ENCODE assay signal across 13 mouse cellular contexts in the genomic region with DNA sequence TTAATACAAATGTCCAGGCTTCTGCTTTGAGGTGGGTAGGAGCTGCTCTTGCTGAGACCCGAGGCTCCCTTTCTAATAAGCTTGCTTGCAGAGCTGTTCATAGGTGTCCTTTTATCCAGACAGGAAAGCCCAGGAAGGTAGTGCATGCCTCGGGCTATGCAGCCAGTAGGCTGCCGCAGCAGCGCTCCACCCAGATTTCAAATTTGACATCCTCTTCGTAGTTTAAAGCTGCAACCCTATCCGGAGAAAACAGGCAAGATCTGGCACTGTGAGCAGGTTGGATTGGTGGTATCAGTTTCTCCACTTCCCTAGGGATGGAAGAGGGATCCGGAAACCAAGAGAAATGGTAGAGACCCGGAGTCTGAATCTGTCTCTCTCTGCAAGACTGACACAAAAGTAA. TPM values are rescaled to one million over a fixed set of nuclear protein-coding genes. Genes with fewer than 3 reads are reported as not detected.
DNase-seq lines count a peak whose midpoint lies in the region; ATAC-seq and TF ChIP-seq lines count a peak whose summit lies in the region.
"Had no signal": no experiment of that assay in that cellular context is flagged by ENCODE, and none has a peak within 500 bp of the region (broad histone marks: within the 10 kb centered on the region; RNA-seq: fewer than 3 reads in every experiment).

No protein-coding gene starts in this region.

- no peaks in the 10 kb centered on the region for H3K9me3 ChIP-seq in heart, embryonic 11.5 days (replicated peaks; ENCODE audit: control insufficient read depth, low read length)
- no peaks in the 10 kb centered on the region for H3K9me3 ChIP-seq in kidney, embryonic 16.5 days (ENCODE audit: low read length)
- no peaks in the 10 kb centered on the region for H3K9me3 ChIP-seq in midbrain, embryonic 15.5 days
- H3K9me3 ChIP-seq in lung, postnatal 0 days (ENCODE audit: low read length), result no peaks in the 10 kb centered on the region
- H3K9me3 ChIP-seq: forebrain, embryonic 15.5 days; megakaryocyte, embryonic 14.5 days; stomach, embryonic 15.5 days had no signal

- ATAC-seq in heart, embryonic 11.5 days (replicated peaks; ENCODE audit: insufficient number of reproducible peaks, low FRiP score, low TSS enrichment), result no peak
- no peak for ATAC-seq in kidney, embryonic 16.5 days (ENCODE audit: low FRiP score, low TSS enrichment)
- peak; percentile 10; the same call in 1 of the 2 replicates for ATAC-seq in midbrain, embryonic 15.5 days (replicated peaks)
- no peak for ATAC-seq in lung, postnatal 0 days

- no peak for DNase-seq in heart, adult 8-10 months (ENCODE audit: low spot score)
- DNase-seq in kidney, postnatal 4 days, result no peak
- peak; percentile 78 for DNase-seq in ZHBTc4 (ENCODE audit: low read depth, low spot score)
- DNase-seq in cerebellum, adult 18-20 months, result no peak
- DNase-seq in lung, postnatal 0 days (ENCODE audit: low spot score), result no peak

- H3K4me3 ChIP-seq in heart, embryonic 11.5 days (ENCODE audit: low read depth, low read length), result no peak overlapping the region
- H3K4me3 ChIP-seq in kidney, embryonic 16.5 days (ENCODE audit: low read length), result no peak overlapping the region
- no peak overlapping the region for H3K4me3 ChIP-seq in midbrain, embryonic 15.5 days
- H3K4me3 ChIP-seq in lung, postnatal 0 days (ENCODE audit: low read depth, low read length), result no peak overlapping the region
- H3K4me3 ChIP-seq: megakaryocyte, embryonic 14.5 days; stomach, embryonic 15.5 days had no signal

- peaks cover 9% of the 10 kb centered on the region; the same call in 1 of the 2 replicates for H3K4me1 ChIP-seq in heart, embryonic 11.5 days (ENCODE audit: control insufficient read depth, insufficient read depth, low read length)
- H3K4me1 ChIP-seq in kidney, embryonic 16.5 days (ENCODE audit: insufficient read depth, low read length), result peaks cover 14% of the 10 kb centered on the region
- H3K4me1 ChIP-seq in midbrain, embryonic 15.5 days, result peaks cover 6% of the 10 kb centered on the region
- no peaks in the 10 kb centered on the region for H3K4me1 ChIP-seq in lung, postnatal 0 days (ENCODE audit: insufficient read depth, low read depth, low read length)

- H3K27ac ChIP-seq in heart, embryonic 11.5 days (ENCODE audit: low read depth, low read length), result no peak overlapping the region
- no peak overlapping the region for H3K27ac ChIP-seq in kidney, embryonic 16.5 days (ENCODE audit: low read length)
- H3K27ac ChIP-seq in midbrain, embryonic 15.5 days, result no peak overlapping the region
- no peak overlapping the region for H3K27ac ChIP-seq in lung, postnatal 0 days (ENCODE audit: low read length)
- H3K27ac ChIP-seq: forebrain, embryonic 15.5 days; stomach, embryonic 15.5 days had no signal

- TF ChIP-seq EP300 in lung, postnatal 0 days (IDR thresholded peaks at IDR 0.05), result no peak

- no peak overlapping the region; the same call in 1 of the 2 replicates for H3K4me2 ChIP-seq in heart, embryonic 11.5 days
- H3K4me2 ChIP-seq in kidney, embryonic 16.5 days (replicated peaks; ENCODE audit: low read depth, low read length), result peak overlapping the region; percentile 56; the same call in 1 of the 2 replicates
- H3K4me2 ChIP-seq in midbrain, embryonic 15.5 days, result peak overlapping the region; percentile 53; the same call in 1 of the 2 replicates
- H3K4me2 ChIP-seq in lung, postnatal 0 days (replicated peaks; ENCODE audit: low read depth, low read length), result no peak overlapping the region

- no peaks in the 10 kb centered on the region for H3K36me3 ChIP-seq in heart, embryonic 11.5 days (ENCODE audit: control insufficient read depth, insufficient read depth, low read length)
- H3K36me3 ChIP-seq in kidney, embryonic 16.5 days (ENCODE audit: insufficient read depth, low read length), result no peaks in the 10 kb centered on the region
- no peaks in the 10 kb centered on the region for H3K36me3 ChIP-seq in midbrain, embryonic 15.5 days (replicated peaks)
- H3K36me3 ChIP-seq in lung, postnatal 0 days (ENCODE audit: insufficient read depth, low read length), result no peaks in the 10 kb centered on the region
- H3K36me3 ChIP-seq: forebrain, embryonic 15.5 days; stomach, embryonic 15.5 days had no signal

- no peaks in the 10 kb centered on the region for H3K27me3 ChIP-seq in heart, embryonic 11.5 days (ENCODE audit: control insufficient read depth, insufficient read depth, low read length)
- H3K27me3 ChIP-seq in kidney, embryonic 16.5 days (ENCODE audit: insufficient read depth, low read length), result no peaks in the 10 kb centered on the region
- H3K27me3 ChIP-seq in midbrain, embryonic 15.5 days (replicated peaks), result no peaks in the 10 kb centered on the region
- no peaks in the 10 kb centered on the region for H3K27me3 ChIP-seq in lung, postnatal 0 days (replicated peaks; ENCODE audit: insufficient read depth, low read length)
- H3K27me3 ChIP-seq: forebrain, embryonic 15.5 days; megakaryocyte, embryonic 14.5 days; Patski; stomach, embryonic 15.5 days had no signal

- WGBS in heart, embryonic 11.5 days (ENCODE audit: insufficient replicate concordance), result 63% methylated on average over 8 of the region's 8 CpGs
- WGBS in kidney, embryonic 16.5 days, result 37% methylated on average over 8 of the region's 8 CpGs
- WGBS in midbrain, embryonic 15.5 days, result 68% methylated on average over 8 of the region's 8 CpGs
- WGBS in lung, postnatal 0 days, result 69% methylated on average over 8 of the region's 8 CpGs

- no peak for TF ChIP-seq CTCF in lung, postnatal 0 days (IDR thresholded peaks at IDR 0.05)

- H3K9ac ChIP-seq in heart, embryonic 11.5 days (ENCODE audit: low read depth, low read length), result 0 out of 2 replicates have a peak overlapping the region, but pooled peaks have one; percentile 10
- no peak overlapping the region for H3K9ac ChIP-seq in kidney, embryonic 16.5 days (replicated peaks; ENCODE audit: low read length)
- no peak overlapping the region for H3K9ac ChIP-seq in midbrain, embryonic 15.5 days
- H3K9ac ChIP-seq in lung, postnatal 0 days (replicated peaks; ENCODE audit: low read depth), result no peak overlapping the region
- H3K9ac ChIP-seq: lung, embryonic 14.5 days; stomach, embryonic 15.5 days had no signal

RNA-seq across cellular contexts. Expression of gene Sh2d4b, which starts 0.8 kb away (rescaled TPM):
- polyA plus RNA-seq in heart, embryonic 11.5 days (2014; fragmentation: Nextera tagmentation; extraction: Ambion mirVana), result 0.56 and 0.89 TPM in 2 replicates
- total RNA-seq in heart, adult 8-10 months (2022), result under 1 TPM; 0.53 to 0.80 (median 0.66) TPM
- polyA plus RNA-seq in kidney, embryonic 16.5 days (2015; fragmentation: Nextera tagmentation; extraction: Ambion mirVana), result 0.81 and 0.99 TPM in 2 replicates
- 1.1 and 1.7 TPM in 2 replicates for polyA plus RNA-seq in midbrain, embryonic 15.5 days (2015; fragmentation: Nextera tagmentation; extraction: Ambion mirVana)
- polyA plus RNA-seq in lung, postnatal 0 days (2015; fragmentation: Nextera tagmentation; extraction: Ambion mirVana), result 0.38 and 0.58 TPM in 2 replicates

Comparison
In these comparisons a context has a peak if more than half of its experiments do, and no peak if none do; other contexts are left out.
1. H3K4me2 ChIP-seq: peak in kidney, embryonic 16.5 days (single experiment) and midbrain, embryonic 15.5 days (single experiment); none in heart, embryonic 11.5 days (single experiment) and lung, postnatal 0 days (single experiment).